Mouse (Mus musculus) embryonic fibroblast, embryonic 13.5 days (primary cell): Measurements from ENCODE around the gene Pde5a. TPM values are rescaled to one million over a fixed set of nuclear protein-coding genes. Genes with fewer than 3 reads are reported as not detected.

Experiments
- H3K27ac ChIP-seq: 2 replicates; pipeline ENCODE4 v1.5.1; 2012; ENCODE audit warnings: low read length, control low read depth, inconsistent platforms; ENCODE audit not compliant: insufficient read depth
- H3K4me1 ChIP-seq: 2 replicates; pipeline ENCODE4 v1.6.1; 2011; ENCODE audit warnings: low read length; ENCODE audit not compliant: control insufficient read depth, insufficient read depth
- H3K4me3 ChIP-seq: 2 replicates; pipeline ENCODE4 v1.5.1; 2011; ENCODE audit warnings: mild to moderate bottlenecking, control low read depth, low read length; ENCODE audit not compliant: insufficient read depth
- CTCF ChIP-seq: IDR thresholded peaks from 2 replicates; pipeline ENCODE4 v1.5.1; 2011; ENCODE audit warnings: mild to moderate bottlenecking, control low read depth, low read length, moderate library complexity, borderline replicate concordance; ENCODE audit not compliant: insufficient read depth
- POLR2A ChIP-seq: IDR thresholded peaks from 2 replicates; pipeline ENCODE4 v1.6.1; 2011; ENCODE audit warnings: low read depth, mild to moderate bottlenecking, control low read depth, low read length, moderate library complexity
- polyA plus RNA-seq: library from polyadenylated mRNA; stranded (reverse); fragments of >200 nt; gene quantifications from 2 replicates; pipeline ENCODE4 v1.2.4, GENCODE M21; 2011; ENCODE audit warnings: low read depth; ENCODE audit not compliant: missing spikeins, insufficient read length

Gene Pde5a
- polyA plus RNA-seq, 1 experiment, result 12.2 TPM

DNA sequence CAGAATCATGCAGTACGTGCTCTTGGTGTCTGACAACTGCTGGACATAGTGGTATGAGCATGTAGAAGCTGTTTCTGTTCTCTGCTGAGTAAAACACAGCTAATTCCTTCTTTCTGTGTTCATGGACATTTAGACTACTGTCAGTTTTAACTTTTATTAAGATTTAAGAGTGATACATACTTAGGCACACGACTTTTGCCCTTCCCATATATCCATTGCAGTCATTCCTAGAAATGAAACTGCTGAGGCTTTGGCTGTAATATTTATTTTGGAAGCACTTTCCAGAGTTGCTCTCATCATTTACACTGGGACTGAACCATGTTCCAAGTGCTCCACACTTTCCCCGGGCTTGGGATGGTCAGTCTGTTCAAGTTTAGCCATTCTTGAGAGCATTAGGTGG lies 18.6 kb upstream of the Pde5a start:
- H3K4me1 ChIP-seq, result no peaks in the 10 kb centered on the region

DNA sequence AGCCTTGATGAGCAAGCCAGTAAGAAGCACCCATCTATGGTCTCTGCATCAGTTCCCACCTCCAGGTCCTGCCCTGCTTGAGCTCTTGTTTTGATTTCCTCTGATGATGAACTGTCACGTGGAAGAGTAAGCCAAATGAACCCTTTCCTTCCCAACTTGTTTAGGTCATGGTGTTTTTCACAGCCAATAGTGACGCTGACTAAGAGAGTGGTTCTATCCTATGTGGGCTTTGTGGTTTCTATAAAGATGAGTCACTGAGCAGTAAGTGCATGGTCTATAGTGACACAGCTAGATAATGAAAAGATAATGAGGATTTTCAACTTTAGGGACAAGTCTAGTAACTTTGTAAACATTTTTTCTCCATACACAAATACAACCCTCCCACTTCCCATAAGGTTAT lies 10.1 kb upstream of the Pde5a start:
- Histone ChIP-seq H3K4me3 (no peak overlapping the region), H3K4me1 (no peaks in the 10 kb centered on the region), H3K27ac (no peak overlapping the region)

More for the DNA sequence above, 18.6 kb upstream of the Pde5a start:
- TF ChIP-seq POLR2A, result no peak
- TF ChIP-seq CTCF, result no peak
- no peak overlapping the region for H3K27ac ChIP-seq
- no peak overlapping the region for H3K4me3 ChIP-seq

DNA sequence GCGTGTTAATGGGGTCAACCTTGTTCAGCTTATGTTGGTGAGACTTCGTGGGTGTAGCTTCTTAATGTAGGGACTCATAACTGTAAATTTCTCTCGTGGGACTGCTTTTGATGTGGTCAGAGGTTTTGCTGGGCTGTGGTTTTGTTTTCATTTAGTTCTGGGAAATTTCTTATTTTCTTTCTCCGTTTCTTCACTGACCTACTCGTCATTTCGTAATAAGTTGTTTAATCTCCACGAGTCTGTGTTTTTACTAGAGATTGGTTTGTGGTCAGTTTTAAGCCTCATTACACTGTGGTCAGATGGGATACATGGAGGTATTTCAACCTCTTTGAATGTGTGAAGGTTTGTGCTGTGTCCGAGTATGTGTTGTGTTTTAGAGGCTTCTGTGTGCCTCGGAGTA lies 7.2 kb upstream of the Pde5a start:
- no peak overlapping the region for H3K4me3 ChIP-seq
- H3K4me1 ChIP-seq, result no peaks in the 10 kb centered on the region
- TF ChIP-seq CTCF (no peak), POLR2A (no peak)
- no peak overlapping the region for H3K27ac ChIP-seq

More for the DNA sequence above, 10.1 kb upstream of the Pde5a start:
- no peak for TF ChIP-seq POLR2A
- no peak for TF ChIP-seq CTCF

DNA sequence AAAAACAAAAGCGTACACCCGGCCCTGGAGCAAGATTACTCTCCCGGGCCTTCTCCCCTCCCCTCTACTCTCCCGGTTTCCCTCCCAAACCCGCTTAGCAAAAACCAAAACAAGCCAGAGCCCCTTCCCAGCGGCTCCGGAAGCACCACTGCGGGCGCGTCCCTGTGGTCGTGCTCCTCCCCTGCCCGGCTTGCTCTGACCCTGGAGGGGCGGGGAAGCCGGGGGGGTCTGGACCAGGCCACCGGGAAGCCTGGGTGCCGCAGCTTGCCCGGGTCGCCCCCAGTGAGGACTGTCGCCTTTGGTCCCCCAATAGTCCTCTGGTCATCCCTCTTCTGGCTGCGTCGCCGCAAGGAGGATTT lies 833 bp downstream of the Pde5a start:
- H3K27ac ChIP-seq, result peak overlapping the region; percentile 60
- peak overlapping the region; percentile 53 for H3K4me3 ChIP-seq
- H3K4me1 ChIP-seq, result no peaks in the 10 kb centered on the region
- TF ChIP-seq CTCF, result no peak
- TF ChIP-seq POLR2A, result no peak; the same call in 1 of the 2 replicates

DNA sequence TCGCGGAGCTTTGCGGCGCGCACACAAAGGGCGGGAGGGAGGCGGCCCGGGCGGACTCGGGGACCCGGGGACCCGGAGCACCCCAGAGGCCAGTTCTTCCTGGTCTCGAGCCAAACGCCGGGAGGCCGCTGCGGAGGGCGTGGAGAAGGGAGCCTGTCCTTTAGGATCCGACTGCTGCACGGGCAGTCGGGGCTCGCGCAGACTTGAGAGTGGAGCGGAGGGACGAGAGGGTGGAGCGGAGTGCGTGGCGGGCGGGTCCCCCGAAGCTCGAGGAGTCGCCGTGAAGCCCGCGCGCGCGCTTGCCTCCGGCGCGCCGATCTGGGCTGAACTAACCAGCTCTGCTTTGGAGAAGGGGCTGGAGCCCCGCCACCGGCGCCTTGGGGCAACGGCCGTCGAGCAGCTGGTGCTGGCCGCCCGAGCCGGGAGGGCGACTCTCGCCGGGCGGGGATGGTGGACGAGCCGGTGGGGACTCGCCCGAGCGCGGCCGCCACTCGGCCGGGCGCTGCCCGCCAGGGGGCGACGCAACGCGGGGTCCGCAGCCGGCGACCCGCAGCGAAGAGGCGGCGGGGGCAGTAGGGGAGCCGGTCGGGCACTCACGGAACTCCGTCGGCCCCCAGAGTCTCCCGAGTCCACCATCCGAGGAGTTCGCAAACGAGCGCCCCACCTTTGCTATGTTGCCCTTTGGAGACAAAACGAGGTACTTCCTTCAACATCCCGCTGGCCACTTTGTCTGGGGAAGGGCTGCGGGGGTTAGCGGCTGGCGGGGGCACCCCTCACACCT lies 1.4 kb downstream of the Pde5a start:
- Histone ChIP-seq H3K27ac (peak overlapping the region; percentile 60), H3K4me1 (no peaks in the 10 kb centered on the region), H3K4me3 (peak overlapping the region; percentile 53)
- TF ChIP-seq POLR2A, result peak; percentile 61
- TF ChIP-seq CTCF, result peak; percentile 32; the same call in 1 of the 2 replicates

DNA sequence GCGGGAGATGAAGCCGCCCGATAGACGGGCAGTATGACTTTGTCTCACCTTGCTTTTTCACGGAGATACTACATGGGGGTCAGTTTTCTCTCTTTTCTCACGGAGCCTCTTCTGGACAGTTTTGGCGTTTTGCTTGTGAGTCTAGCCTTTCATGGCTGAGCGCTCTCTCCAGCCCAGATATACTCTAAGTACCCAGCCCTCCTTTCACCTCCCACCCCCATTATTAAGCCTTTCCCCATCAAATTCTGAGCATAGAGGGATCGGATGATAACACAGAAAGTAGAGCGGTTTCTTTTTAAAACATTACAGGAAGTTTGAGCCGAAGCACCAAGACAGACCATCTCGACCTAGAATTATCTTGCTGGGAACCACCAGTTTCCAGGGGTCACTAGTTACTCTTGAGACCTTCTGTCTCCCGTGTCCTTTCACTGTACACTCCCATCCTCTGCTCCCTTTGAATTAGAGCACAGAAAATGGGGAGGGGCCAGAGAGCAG lies 2.0 kb downstream of the Pde5a start:
- peak overlapping the region; percentile 53 for H3K4me3 ChIP-seq
- no peaks in the 10 kb centered on the region for H3K4me1 ChIP-seq
- no peak overlapping the region for H3K27ac ChIP-seq
- TF ChIP-seq CTCF, result no peak
- TF ChIP-seq POLR2A, result no peak

DNA sequence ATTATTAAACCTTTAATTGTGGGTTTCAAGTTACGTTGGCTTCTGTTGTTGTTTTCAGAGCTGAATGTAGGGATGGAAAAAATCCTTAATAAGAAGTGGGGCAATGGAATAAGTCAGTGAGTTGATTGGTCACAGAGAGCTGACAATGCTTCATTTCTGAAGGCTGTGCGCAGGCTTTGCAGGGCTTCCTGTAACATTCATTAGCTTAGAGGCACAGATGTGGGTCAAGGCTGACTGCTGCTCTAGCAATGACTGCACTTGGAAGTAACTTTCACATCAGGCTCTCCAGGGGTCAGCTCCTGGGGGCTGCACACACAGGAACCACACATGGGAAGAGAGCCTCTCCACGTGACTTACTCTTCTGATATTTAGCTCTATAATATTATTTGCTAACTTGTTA lies 5.1 kb downstream of the Pde5a start:
- H3K4me1 ChIP-seq, result no peaks in the 10 kb centered on the region
- H3K4me3 ChIP-seq, result no peak overlapping the region
- TF ChIP-seq POLR2A (no peak), CTCF (no peak)
- no peak overlapping the region for H3K27ac ChIP-seq

DNA sequence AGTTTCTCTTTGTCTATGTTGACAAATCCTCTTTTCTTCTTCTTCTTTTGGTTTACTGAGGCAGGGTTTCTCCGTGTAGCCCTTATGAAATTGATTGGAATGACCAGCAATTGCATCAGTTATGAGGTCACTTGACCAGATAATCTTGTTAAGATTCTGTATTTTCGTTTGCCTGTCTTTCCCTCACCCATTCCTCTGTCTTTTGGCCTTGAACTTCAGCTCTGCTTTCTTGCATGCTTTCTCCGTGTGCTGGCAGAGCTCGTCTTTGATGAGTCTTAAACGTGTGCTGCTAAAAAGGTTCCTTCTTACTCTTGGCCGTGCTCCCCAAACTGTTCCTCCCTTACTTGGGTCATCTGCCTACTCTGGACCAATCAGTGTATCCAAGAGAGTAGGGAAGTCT lies 5.6 kb downstream of the Pde5a start:
- Histone ChIP-seq H3K4me3 (no peak overlapping the region), H3K4me1 (no peaks in the 10 kb centered on the region), H3K27ac (no peak overlapping the region)
- no peak for TF ChIP-seq POLR2A
- no peak for TF ChIP-seq CTCF

DNA sequence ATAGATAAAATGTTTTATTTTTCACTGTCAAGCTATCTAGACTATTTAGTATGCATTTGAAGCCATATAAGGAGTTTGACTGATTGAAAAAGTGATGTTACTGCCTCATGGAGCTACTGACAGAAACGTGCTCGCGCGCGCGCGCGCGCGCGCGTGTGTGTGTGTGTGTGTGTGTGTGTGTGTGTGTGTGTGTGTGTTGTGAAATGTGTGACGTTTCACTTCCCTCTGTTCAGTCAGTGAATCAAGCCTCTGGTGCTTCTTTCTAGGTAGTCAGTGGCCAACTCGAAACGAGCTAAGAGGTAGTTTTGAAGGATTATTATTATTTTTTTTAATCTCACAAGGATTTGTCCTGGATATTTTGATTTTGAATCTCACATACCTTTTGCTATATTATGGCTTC lies 10.7 kb downstream of the Pde5a start:
- no peaks in the 10 kb centered on the region for H3K4me1 ChIP-seq
- no peak overlapping the region for H3K4me3 ChIP-seq
- H3K27ac ChIP-seq, result no peak overlapping the region
- TF ChIP-seq CTCF, result no peak

DNA sequence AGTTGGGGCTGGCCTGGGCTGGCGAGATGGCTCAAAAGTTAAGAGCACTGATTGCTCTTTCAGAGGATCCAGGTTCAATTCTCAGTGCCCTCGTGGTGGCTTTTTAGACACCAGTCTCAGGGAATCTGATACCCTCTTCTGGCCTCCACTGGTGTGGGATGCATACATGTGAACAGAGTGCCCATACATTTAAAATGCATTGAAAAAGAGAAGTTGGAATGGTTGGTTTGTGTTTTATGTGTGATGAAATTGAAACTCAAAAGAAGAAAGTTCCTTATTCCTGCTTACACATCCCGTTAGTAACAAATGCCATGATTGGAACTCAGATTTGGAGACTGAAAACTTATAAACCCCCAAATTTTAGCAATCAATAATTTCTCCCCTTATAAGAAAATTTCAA lies 15.5 kb downstream of the Pde5a start:
- TF ChIP-seq CTCF (no peak), POLR2A (no peak)
- Histone ChIP-seq H3K4me1 (no peaks in the 10 kb centered on the region), H3K27ac (no peak overlapping the region), H3K4me3 (no peak overlapping the region)
